Mouse (Mus musculus): Measurements from ENCODE around the gene Pogk. TPM values are rescaled to one million over a fixed set of nuclear protein-coding genes. Genes with fewer than 3 reads are reported as not detected.

Gene Pogk
- polyA plus RNA-seq, 1 experiment from 2014 or later = 34.4 TPM

DNA sequence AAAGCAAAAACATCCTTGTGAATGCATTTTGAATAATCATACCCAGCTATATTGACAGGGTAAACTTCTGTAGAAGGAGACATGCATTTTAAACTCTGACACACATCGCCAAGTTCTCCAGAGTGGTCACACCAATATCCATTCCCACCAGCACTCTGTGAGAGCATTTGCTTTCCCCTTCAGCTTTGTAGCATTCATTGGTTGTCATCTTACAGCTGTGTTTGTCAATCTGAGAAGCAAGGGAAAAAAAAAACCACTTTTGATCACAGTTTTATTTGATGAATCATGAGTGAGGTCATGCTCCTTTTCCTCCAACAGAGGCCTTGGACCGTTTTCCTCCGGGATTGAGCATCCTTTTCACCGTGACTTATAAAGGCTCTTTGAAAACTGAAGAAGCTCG is 66.1 kb downstream of the Pogk start:
- Histone ChIP-seq H3K27me3 (peaks cover 41% of the 10 kb centered on the region), H3K4me2 (no peak overlapping the region), H3K27ac (replicated peaks) (no peak overlapping the region), H3K9me3 (no peaks in the 10 kb centered on the region), H3K4me3 (no peak overlapping the region), H3K9ac (no peak overlapping the region), H3K4me1 (replicated peaks) (peaks cover 8% of the 10 kb centered on the region), H3K36me3 (no peaks in the 10 kb centered on the region)
- no peak for ATAC-seq (ENCODE audit: low read depth)
- WGBS = 33% methylated on average over 5 of the region's 5 CpGs

DNA sequence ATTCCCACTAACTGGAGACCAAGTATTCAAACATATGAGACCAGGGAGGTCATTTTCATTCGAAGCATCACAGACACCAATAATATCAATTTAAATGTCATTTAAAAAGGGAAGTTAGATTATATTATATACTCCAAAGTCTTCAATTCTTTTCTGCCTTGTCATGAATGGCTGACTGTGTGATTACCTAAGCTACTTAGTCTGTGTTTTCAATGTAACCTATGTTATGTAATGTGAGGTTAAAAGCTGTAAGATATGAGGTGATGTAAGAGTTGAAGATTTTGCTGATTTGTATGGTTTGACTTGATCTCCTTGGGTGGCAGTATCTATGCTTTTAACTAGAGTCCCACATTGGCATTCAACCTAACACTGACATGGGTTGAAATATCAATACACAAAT is 67.1 kb downstream of the Pogk start:
- H3K36me3 ChIP-seq = no peaks in the 10 kb centered on the region
- no peak overlapping the region for H3K4me2 ChIP-seq
- peaks cover 35% of the 10 kb centered on the region for H3K27me3 ChIP-seq
- H3K9me3 ChIP-seq = no peaks in the 10 kb centered on the region
- ATAC-seq (ENCODE audit: low read depth) = no peak
- WGBS = 79% methylated on average over 1 of the region's 1 CpGs
- H3K27ac ChIP-seq (replicated peaks) = no peak overlapping the region
- no peak overlapping the region for H3K4me3 ChIP-seq
- no peak overlapping the region for H3K9ac ChIP-seq
- peaks cover 8% of the 10 kb centered on the region for H3K4me1 ChIP-seq (replicated peaks)

DNA sequence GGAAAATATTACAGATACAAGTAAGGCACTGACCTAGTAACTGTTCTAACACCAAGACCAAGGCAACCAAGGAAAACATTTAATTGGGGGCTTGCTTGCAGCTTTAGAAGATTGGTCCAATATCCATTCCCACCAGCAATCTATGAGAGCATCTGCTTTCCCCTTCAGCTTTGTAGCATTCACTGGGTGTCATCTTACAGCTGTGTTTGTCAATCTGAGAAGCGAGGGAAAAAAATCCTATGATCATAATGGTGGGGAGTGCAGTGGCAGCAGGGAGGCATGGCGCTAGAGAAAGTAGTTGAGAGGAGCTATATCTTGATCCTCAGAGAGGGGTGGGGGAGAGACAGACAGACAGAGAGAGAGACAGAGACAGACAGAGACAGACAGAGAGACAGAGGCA is 67.6 kb downstream of the Pogk start:
- H3K27ac ChIP-seq (replicated peaks) = no peak overlapping the region
- no peaks in the 10 kb centered on the region for H3K9me3 ChIP-seq
- H3K4me1 ChIP-seq (replicated peaks) = peaks cover 8% of the 10 kb centered on the region
- H3K36me3 ChIP-seq = no peaks in the 10 kb centered on the region
- H3K4me3 ChIP-seq = no peak overlapping the region
- no peak overlapping the region for H3K9ac ChIP-seq
- 75% methylated on average over 2 of the region's 2 CpGs for WGBS
- ATAC-seq (ENCODE audit: low read depth) = no peak
- H3K27me3 ChIP-seq = peaks cover 35% of the 10 kb centered on the region
- H3K4me2 ChIP-seq = no peak overlapping the region

DNA sequence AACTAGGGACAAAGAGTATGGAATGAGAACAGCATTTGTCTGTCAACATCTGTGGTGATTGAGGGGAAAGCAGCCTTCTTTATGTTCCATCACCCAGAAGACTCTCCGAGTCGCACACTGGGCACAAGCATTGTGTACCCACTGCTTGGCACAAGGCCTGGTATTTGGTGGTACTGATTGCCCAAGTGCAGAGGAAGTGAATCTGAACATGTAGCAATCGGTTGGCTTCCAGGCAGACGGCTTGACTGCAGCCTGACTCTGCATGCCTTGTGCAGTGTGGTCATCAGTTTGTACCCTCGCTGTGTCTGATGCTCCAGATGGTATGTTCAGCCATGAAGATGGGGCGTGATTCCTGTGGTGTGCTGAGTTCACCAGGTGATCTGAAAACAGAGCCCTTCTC is 70.6 kb downstream of the Pogk start:
- WGBS = 89% methylated on average over 6 of the region's 6 CpGs
- no peak for ATAC-seq (ENCODE audit: low read depth)
- H3K4me2 ChIP-seq = no peak overlapping the region
- no peaks in the 10 kb centered on the region for H3K9me3 ChIP-seq
- H3K4me1 ChIP-seq (replicated peaks) = peaks cover 1% of the 10 kb centered on the region
- H3K27ac ChIP-seq (replicated peaks) = no peak overlapping the region
- H3K36me3 ChIP-seq = no peaks in the 10 kb centered on the region
- H3K9ac ChIP-seq = no peak overlapping the region
- H3K27me3 ChIP-seq = peaks cover 18% of the 10 kb centered on the region; the same call in 1 of the 2 replicates
- no peak overlapping the region for H3K4me3 ChIP-seq

Other genes with a start within 250 kb of the Pogk start
- not detected in 2 replicates for gene Mael, start 171.1 kb downstream of the Pogk start, polyA plus RNA-seq (2015; fragmentation: Nextera tagmentation; extraction: Ambion mirVana)
- 2.3 and 2.5 TPM in 2 replicates for gene Ildr2, start 155.7 kb downstream of the Pogk start, polyA plus RNA-seq (2015; fragmentation: Nextera tagmentation; extraction: Ambion mirVana)
- gene Tada1, start 30.8 kb downstream of the Pogk start, polyA plus RNA-seq (2015; fragmentation: Nextera tagmentation; extraction: Ambion mirVana) = 72.1 and 73.1 TPM in 2 replicates
- not detected in 2 replicates for gene Gm4846, start 87.7 kb upstream of the Pogk start, polyA plus RNA-seq (2015; fragmentation: Nextera tagmentation; extraction: Ambion mirVana)
- not detected in 2 replicates for gene Gm4847, start 237.8 kb upstream of the Pogk start, polyA plus RNA-seq (2015; fragmentation: Nextera tagmentation; extraction: Ambion mirVana)

All from neural tube, embryonic 13.5 days (tissue).